Mouse (Mus musculus): Measurements from ENCODE around the gene Xrcc6. TPM values are rescaled to one million over a fixed set of nuclear protein-coding genes. Genes with fewer than 3 reads are reported as not detected.

The Xrcc6 gene
- polyA plus RNA-seq, 1 experiment from 2014 or later = 48.4 TPM

DNA sequence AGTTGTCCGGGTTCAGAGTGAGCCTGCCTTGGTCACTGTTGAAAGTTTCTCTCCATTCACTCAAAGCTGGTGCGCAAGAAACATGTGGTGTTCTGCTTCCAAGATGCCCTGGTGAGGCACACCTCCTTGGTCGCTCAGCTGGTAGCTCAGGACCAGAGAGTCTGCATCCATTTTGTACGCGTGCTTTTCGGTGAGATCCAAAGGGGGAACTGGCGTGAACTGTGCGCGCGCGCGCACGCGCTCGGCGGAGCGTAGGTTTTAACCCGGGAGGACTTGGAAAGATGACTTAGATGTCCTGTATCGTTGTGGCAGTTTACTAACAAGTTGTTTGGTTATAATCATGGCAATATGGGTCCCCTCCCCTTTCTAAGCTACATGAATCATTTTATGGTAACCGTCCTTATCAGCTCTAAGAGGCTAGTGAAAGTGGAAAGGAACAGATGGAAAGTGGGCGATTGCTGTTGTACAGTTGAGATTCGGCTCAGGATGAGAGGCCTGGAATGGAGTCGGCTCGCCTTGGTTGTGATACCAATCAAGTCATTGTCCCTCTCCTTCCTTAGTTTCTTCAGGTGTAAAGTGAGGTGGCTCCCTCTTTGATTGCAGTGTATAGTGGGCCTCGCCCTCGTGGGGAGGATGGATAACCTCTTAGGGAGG, 84.3 kb downstream of the Xrcc6 start:
- peaks cover 32% of the 10 kb centered on the region for H3K27me3 ChIP-seq (ENCODE audit: control insufficient read depth, insufficient read depth, low read depth, low read length)
- H3K9me3 ChIP-seq (replicated peaks; ENCODE audit: control insufficient read depth, low read length) = no peaks in the 10 kb centered on the region
- H3K9ac ChIP-seq (ENCODE audit: low read depth, low read length) = no peak overlapping the region
- ATAC-seq (ENCODE audit: low read depth) = no peak
- H3K36me3 ChIP-seq (ENCODE audit: control insufficient read depth, insufficient read depth) = no peaks in the 10 kb centered on the region
- no peak overlapping the region for H3K27ac ChIP-seq (ENCODE audit: low read length)
- no peaks in the 10 kb centered on the region for H3K4me1 ChIP-seq (ENCODE audit: control insufficient read depth, low read depth, low read length)
- WGBS (ENCODE audit: insufficient replicate concordance) = 77% methylated on average over 26 of the region's 26 CpGs
- no peak overlapping the region for H3K4me3 ChIP-seq (ENCODE audit: low read depth, low read length)
- H3K4me2 ChIP-seq (ENCODE audit: low read depth, low read length) = no peak overlapping the region

GRCm38 (mm10) chr15:82073490-82073889, 85.9 kb downstream of the Xrcc6 start:
- Histone ChIP-seq H3K9me3 (replicated peaks; ENCODE audit: control insufficient read depth, low read length) (no peaks in the 10 kb centered on the region), H3K27ac (ENCODE audit: low read length) (no peak overlapping the region), H3K27me3 (ENCODE audit: control insufficient read depth, insufficient read depth, low read depth, low read length) (peaks cover 32% of the 10 kb centered on the region), H3K9ac (ENCODE audit: low read depth, low read length) (no peak overlapping the region), H3K36me3 (ENCODE audit: control insufficient read depth, insufficient read depth) (no peaks in the 10 kb centered on the region), H3K4me1 (ENCODE audit: control insufficient read depth, low read depth, low read length) (no peaks in the 10 kb centered on the region), H3K4me2 (ENCODE audit: low read depth, low read length) (no peak overlapping the region), H3K4me3 (ENCODE audit: low read depth, low read length) (no peak overlapping the region)
- WGBS (ENCODE audit: insufficient replicate concordance) = 61% methylated on average over 7 of the region's 7 CpGs
- no peak for ATAC-seq (ENCODE audit: low read depth)

DNA sequence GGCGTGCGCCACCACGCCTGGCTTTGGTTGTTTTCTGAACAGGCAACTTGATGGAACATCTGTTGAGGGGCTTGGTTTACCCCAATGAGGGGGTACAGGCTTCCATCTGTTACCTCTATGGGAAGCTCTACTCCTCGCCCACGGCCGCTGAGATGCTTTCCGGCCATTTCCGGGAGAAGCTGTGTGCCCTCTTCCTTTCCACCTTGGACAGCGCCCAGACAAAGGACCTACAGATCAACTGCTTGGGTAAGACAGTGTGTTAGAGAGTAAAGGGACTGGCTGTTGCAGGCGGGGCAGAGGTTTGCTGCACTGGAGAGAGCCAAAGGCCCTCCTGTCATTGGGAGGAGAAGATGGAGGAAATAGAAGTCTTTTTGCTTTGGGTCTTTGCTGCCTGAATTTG, 92.2 kb downstream of the Xrcc6 start:
- Histone ChIP-seq H3K4me3 (ENCODE audit: low read depth, low read length) (no peak overlapping the region), H3K4me1 (ENCODE audit: control insufficient read depth, low read depth, low read length) (no peaks in the 10 kb centered on the region), H3K9ac (ENCODE audit: low read depth, low read length) (no peak overlapping the region), H3K9me3 (replicated peaks; ENCODE audit: control insufficient read depth, low read length) (no peaks in the 10 kb centered on the region), H3K4me2 (ENCODE audit: low read depth, low read length) (no peak overlapping the region), H3K27ac (ENCODE audit: low read length) (no peak overlapping the region), H3K36me3 (ENCODE audit: control insufficient read depth, insufficient read depth) (no peaks in the 10 kb centered on the region), H3K27me3 (ENCODE audit: control insufficient read depth, insufficient read depth, low read depth, low read length) (no peaks in the 10 kb centered on the region; the same call in 1 of the 2 replicates)
- no peak for ATAC-seq (ENCODE audit: low read depth)
- 48% methylated on average over 10 of the region's 10 CpGs for whole genome bisulfite sequencing (ENCODE audit: insufficient replicate concordance)

GRCm38 (mm10) chr15:82081161-82081560, 93.5 kb downstream of the Xrcc6 start:
- Histone ChIP-seq H3K9ac (ENCODE audit: low read depth, low read length) (no peak overlapping the region), H3K9me3 (replicated peaks; ENCODE audit: control insufficient read depth, low read length) (no peaks in the 10 kb centered on the region), H3K36me3 (ENCODE audit: control insufficient read depth, insufficient read depth) (no peaks in the 10 kb centered on the region), H3K4me2 (ENCODE audit: low read depth, low read length) (no peak overlapping the region), H3K4me1 (ENCODE audit: control insufficient read depth, low read depth, low read length) (no peaks in the 10 kb centered on the region), H3K4me3 (ENCODE audit: low read depth, low read length) (no peak overlapping the region), H3K27me3 (ENCODE audit: control insufficient read depth, insufficient read depth, low read depth, low read length) (no peaks in the 10 kb centered on the region; the same call in 1 of the 2 replicates), H3K27ac (ENCODE audit: low read length) (no peak overlapping the region)
- ATAC-seq (ENCODE audit: low read depth) = no peak
- WGBS (ENCODE audit: insufficient replicate concordance) = 26% methylated on average over 7 of the region's 7 CpGs

DNA sequence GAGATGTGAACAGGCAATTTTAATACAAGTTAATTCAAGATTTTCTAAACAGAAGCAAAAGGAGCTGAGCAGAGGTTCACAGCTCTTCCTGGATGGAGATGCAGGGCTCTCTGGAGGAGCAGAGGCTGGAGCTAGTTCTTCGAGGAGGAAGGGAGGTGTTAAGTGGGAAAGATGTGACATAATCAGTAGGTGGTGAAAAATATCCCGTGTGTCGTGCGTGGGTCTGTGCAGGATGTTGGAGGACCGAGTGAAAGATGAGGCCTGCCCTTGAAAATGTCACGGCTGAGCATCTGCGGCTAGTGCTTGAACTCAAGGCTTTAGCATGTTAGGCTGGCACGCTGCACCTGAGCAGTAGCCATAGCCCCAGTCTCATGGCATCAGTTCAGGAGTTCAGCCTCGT, 98.0 kb downstream of the Xrcc6 start:
- no peak for ATAC-seq (ENCODE audit: low read depth)
- H3K27ac ChIP-seq (ENCODE audit: low read length) = no peak overlapping the region
- H3K27me3 ChIP-seq (ENCODE audit: control insufficient read depth, insufficient read depth, low read depth, low read length) = peaks cover 3% of the 10 kb centered on the region
- H3K4me2 ChIP-seq (ENCODE audit: low read depth, low read length) = no peak overlapping the region
- no peak overlapping the region for H3K4me3 ChIP-seq (ENCODE audit: low read depth, low read length)
- no peaks in the 10 kb centered on the region for H3K9me3 ChIP-seq (replicated peaks; ENCODE audit: control insufficient read depth, low read length)
- no peak overlapping the region for H3K9ac ChIP-seq (ENCODE audit: low read depth, low read length)
- no peaks in the 10 kb centered on the region for H3K36me3 ChIP-seq (ENCODE audit: control insufficient read depth, insufficient read depth)
- 71% methylated on average over 9 of the region's 9 CpGs for WGBS (ENCODE audit: insufficient replicate concordance)
- no peaks in the 10 kb centered on the region for H3K4me1 ChIP-seq (ENCODE audit: control insufficient read depth, low read depth, low read length)

GRCm38 (mm10) chr15:82086131-82086530, 98.5 kb downstream of the Xrcc6 start:
- WGBS (ENCODE audit: insufficient replicate concordance) = 70% methylated on average over 12 of the region's 12 CpGs
- no peak for ATAC-seq (ENCODE audit: low read depth)

DNA sequence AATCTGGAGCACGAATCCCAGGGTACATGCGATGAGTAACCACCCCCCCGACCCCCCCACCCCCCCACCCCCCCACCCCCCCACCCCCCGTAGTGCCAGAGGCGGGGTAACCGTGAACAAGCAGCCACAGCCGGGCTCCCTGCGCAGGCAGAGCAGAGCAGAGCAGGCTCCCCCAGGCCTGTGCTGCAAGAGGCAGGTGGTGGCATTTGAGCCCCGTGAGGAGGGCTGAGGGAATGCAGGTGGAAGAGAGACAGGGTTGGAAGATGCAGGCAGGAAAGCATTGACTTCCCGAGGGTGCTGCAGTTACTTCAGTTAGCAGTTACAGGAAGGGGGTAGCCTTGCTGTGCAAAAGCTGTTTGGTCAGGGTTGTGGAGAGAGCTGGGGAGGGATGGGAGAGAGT, 99.6 kb downstream of the Xrcc6 start:
- Histone ChIP-seq H3K27me3 (ENCODE audit: control insufficient read depth, insufficient read depth, low read depth, low read length) (peaks cover 3% of the 10 kb centered on the region), H3K4me2 (ENCODE audit: low read depth, low read length) (no peak overlapping the region), H3K9ac (ENCODE audit: low read depth, low read length) (no peak overlapping the region), H3K27ac (ENCODE audit: low read length) (no peak overlapping the region), H3K4me1 (ENCODE audit: control insufficient read depth, low read depth, low read length) (no peaks in the 10 kb centered on the region), H3K9me3 (replicated peaks; ENCODE audit: control insufficient read depth, low read length) (no peaks in the 10 kb centered on the region), H3K36me3 (ENCODE audit: control insufficient read depth, insufficient read depth) (no peaks in the 10 kb centered on the region), H3K4me3 (ENCODE audit: low read depth, low read length) (no peak overlapping the region)
- no peak for ATAC-seq (ENCODE audit: low read depth)
- 14% methylated on average over 10 of the region's 10 CpGs for WGBS (ENCODE audit: insufficient replicate concordance)

More at GRCm38 (mm10) chr15:82086131-82086530, 98.5 kb downstream of the Xrcc6 start:
- Histone ChIP-seq H3K9ac (ENCODE audit: low read depth, low read length) (no peak overlapping the region), H3K9me3 (replicated peaks; ENCODE audit: control insufficient read depth, low read length) (no peaks in the 10 kb centered on the region), H3K27ac (ENCODE audit: low read length) (no peak overlapping the region), H3K4me2 (ENCODE audit: low read depth, low read length) (no peak overlapping the region), H3K36me3 (ENCODE audit: control insufficient read depth, insufficient read depth) (no peaks in the 10 kb centered on the region), H3K27me3 (ENCODE audit: control insufficient read depth, insufficient read depth, low read depth, low read length) (peaks cover 3% of the 10 kb centered on the region), H3K4me1 (ENCODE audit: control insufficient read depth, low read depth, low read length) (no peaks in the 10 kb centered on the region), H3K4me3 (ENCODE audit: low read depth, low read length) (no peak overlapping the region)

Other genes starting within 250 kb of the Xrcc6 start
- 4.1 and 4.6 TPM in 2 replicates for gene Zc3h7b, start 242.8 kb upstream of the Xrcc6 start, polyA plus RNA-seq (2015; fragmentation: Nextera tagmentation; extraction: Ambion mirVana)
- gene Rangap1, start 242.3 kb upstream of the Xrcc6 start, polyA plus RNA-seq (2015; fragmentation: Nextera tagmentation; extraction: Ambion mirVana) = 63.6 and 67.3 TPM in 2 replicates
- 6.3 and 9.2 TPM in 2 replicates for gene Tef, start 185.4 kb upstream of the Xrcc6 start, polyA plus RNA-seq (2015; fragmentation: Nextera tagmentation; extraction: Ambion mirVana)
- 11.7 and 14.9 TPM in 2 replicates for gene Tob2, start 129.0 kb upstream of the Xrcc6 start, polyA plus RNA-seq (2015; fragmentation: Nextera tagmentation; extraction: Ambion mirVana)
- gene Phf5a, start 115.9 kb upstream of the Xrcc6 start, polyA plus RNA-seq (2015; fragmentation: Nextera tagmentation; extraction: Ambion mirVana) = 72.6 and 79.6 TPM in 2 replicates
- gene Aco2, start 115.5 kb upstream of the Xrcc6 start, polyA plus RNA-seq (2015; fragmentation: Nextera tagmentation; extraction: Ambion mirVana) = 109 and 114 TPM in 2 replicates
- gene Polr3h, start 61.6 kb upstream of the Xrcc6 start, polyA plus RNA-seq (2015; fragmentation: Nextera tagmentation; extraction: Ambion mirVana) = 53.2 and 55.3 TPM in 2 replicates
- gene Csdc2, start 51.1 kb upstream of the Xrcc6 start, polyA plus RNA-seq (2015; fragmentation: Nextera tagmentation; extraction: Ambion mirVana) = 0.83 and 1.3 TPM in 2 replicates
- gene Pmm1, start 26.9 kb upstream of the Xrcc6 start, polyA plus RNA-seq (2015; fragmentation: Nextera tagmentation; extraction: Ambion mirVana) = 13.6 and 14.9 TPM in 2 replicates
- gene 1700029P11Rik, start 7.3 kb upstream of the Xrcc6 start, polyA plus RNA-seq (2015; fragmentation: Nextera tagmentation; extraction: Ambion mirVana) = not detected in 2 replicates
- gene Desi1, start 46.0 kb downstream of the Xrcc6 start, polyA plus RNA-seq (2015; fragmentation: Nextera tagmentation; extraction: Ambion mirVana) = 10.7 and 11.5 TPM in 2 replicates
- gene Snu13, start 59.8 kb downstream of the Xrcc6 start, polyA plus RNA-seq (2015; fragmentation: Nextera tagmentation; extraction: Ambion mirVana) = 111 and 121 TPM in 2 replicates
- not detected in 2 replicates for gene 4930407I10Rik, start 71.3 kb downstream of the Xrcc6 start, polyA plus RNA-seq (2015; fragmentation: Nextera tagmentation; extraction: Ambion mirVana)
- gene Mei1, start 82.2 kb downstream of the Xrcc6 start, polyA plus RNA-seq (2015; fragmentation: Nextera tagmentation; extraction: Ambion mirVana) = not detected in 2 replicates
- gene Ccdc134, start 140.1 kb downstream of the Xrcc6 start, polyA plus RNA-seq (2015; fragmentation: Nextera tagmentation; extraction: Ambion mirVana) = 5.3 and 5.5 TPM in 2 replicates
- 51.9 and 53.2 TPM in 2 replicates for gene Srebf2, start 159.3 kb downstream of the Xrcc6 start, polyA plus RNA-seq (2015; fragmentation: Nextera tagmentation; extraction: Ambion mirVana)
- 0.11 TPM in 2 replicates for gene Shisa8, start 225.0 kb downstream of the Xrcc6 start, polyA plus RNA-seq (2015; fragmentation: Nextera tagmentation; extraction: Ambion mirVana)
- 0.40 and 0.93 TPM in 2 replicates for gene Tnfrsf13c, start 236.5 kb downstream of the Xrcc6 start, polyA plus RNA-seq (2015; fragmentation: Nextera tagmentation; extraction: Ambion mirVana)